Mouse (Mus musculus) right cerebral cortex, adult 18-20 months (tissue): ENCODE measurements around the gene Bcl10.

Source experiments
- DNase-seq: peaks from one replicate; pipeline ENCODE4 v3.0.0; 2022; ENCODE audit warnings: mixed read lengths

The Bcl10 gene

GRCm38 (mm10) chr3:145916374-145916773 is 6.2 kb upstream of the Bcl10 start:
- no peak for DNase-seq

GRCm38 (mm10) chr3:145916826-145917225 is 5.8 kb upstream of the Bcl10 start:
- no peak for DNase-seq

GRCm38 (mm10) chr3:145922971-145923370 is 367 bp downstream of the Bcl10 start:
- no peak for DNase-seq

- peak; percentile 99 for DNase-seq
Measured at GRCm38 (mm10) chr3:145923874-145924577, 1.4 kb downstream of the Bcl10 start.

GRCm38 (mm10) chr3:145924649-145925337 is 2.2 kb downstream of the Bcl10 start:
- peak; percentile 46 for DNase-seq

GRCm38 (mm10) chr3:145925506-145925905 is 2.9 kb downstream of the Bcl10 start:
- DNase-seq = no peak

- DNase-seq = no peak
Measured at GRCm38 (mm10) chr3:145929525-145930400, 7.2 kb downstream of the Bcl10 start.

- no peak for DNase-seq
Measured at GRCm38 (mm10) chr3:145933845-145934244, 11.2 kb downstream of the Bcl10 start.

GRCm38 (mm10) chr3:145937505-145938404 is 15.2 kb downstream of the Bcl10 start, which contains the start of gene 2410004B18Rik:
2410004B18Rik (plus strand) TSS chr3:145938014.
- peak; percentile 89 for DNase-seq

GRCm38 (mm10) chr3:145938405-145939349 is 16.1 kb downstream of the Bcl10 start:
- DNase-seq = no peak

- DNase-seq = no peak
Measured at GRCm38 (mm10) chr3:145939402-145939801, 16.8 kb downstream of the Bcl10 start.

- DNase-seq = no peak
Measured at GRCm38 (mm10) chr3:145939971-145940370, 17.4 kb downstream of the Bcl10 start.

GRCm38 (mm10) chr3:145941971-145942370 is 19.4 kb downstream of the Bcl10 start:
- peak; percentile 51 for DNase-seq

GRCm38 (mm10) chr3:145944348-145944747 is 21.7 kb downstream of the Bcl10 start:
- DNase-seq = no peak

- DNase-seq = no peak
Measured at GRCm38 (mm10) chr3:145945904-145946303, 23.3 kb downstream of the Bcl10 start.

- DNase-seq = no peak
Measured at GRCm38 (mm10) chr3:145946654-145947053, 24.1 kb downstream of the Bcl10 start.

GRCm38 (mm10) chr3:145947539-145948204 is 25.1 kb downstream of the Bcl10 start:
- DNase-seq = no peak

GRCm38 (mm10) chr3:145950034-145950814 is 27.6 kb downstream of the Bcl10 start:
- peak; percentile 75 for DNase-seq

- DNase-seq = no peak
Measured at GRCm38 (mm10) chr3:145950815-145951130, 28.2 kb downstream of the Bcl10 start.
